Mouse (Mus musculus) limb, embryonic 15.5 days (tissue): ENCODE measurements at regions not wholly inside any gene's neighbourhood (a gene's known extent, or its start where the extent isn't known, plus 50 kb on each side); places are given as distances from the start of the nearest gene placed in this dataset.

ENCODE experiments used
- ATAC-seq: fragments of 200-750 bp; cut with Nextera tagmentation; 2 replicates; pipeline ENCODE4 v1.8.0; 2017; ENCODE audit warnings: low read depth, moderate TSS enrichment; ENCODE audit not compliant: insufficient number of reproducible peaks, low FRiP score, low TSS enrichment
- H3K27ac ChIP-seq: fragments of 300-500 bp; sonication (generic); 2 replicates; pipeline ENCODE4 v1.5.1; 2015; ENCODE audit warnings: moderate library complexity, mild to moderate bottlenecking, inconsistent platforms
- H3K27me3 ChIP-seq: fragments of 300-500 bp; sonication (generic); 2 replicates; pipeline ENCODE4 v1.6.1; 2015; ENCODE audit warnings: inconsistent platforms
- H3K36me3 ChIP-seq: fragments of 300-500 bp; sonication (generic); 2 replicates; pipeline ENCODE4 v1.6.1; 2015; ENCODE audit warnings: inconsistent platforms
- H3K4me1 ChIP-seq: fragments of 300-500 bp; sonication (generic); 2 replicates; pipeline ENCODE4 v1.6.1; 2015; ENCODE audit warnings: inconsistent platforms
- H3K4me2 ChIP-seq: fragments of 300-500 bp; sonication (generic); 2 replicates; pipeline ENCODE4 v1.6.1; 2015; ENCODE audit warnings: mild to moderate bottlenecking, inconsistent platforms
- H3K4me3 ChIP-seq: fragments of 300-500 bp; sonication (generic); 2 replicates; pipeline ENCODE4 v1.5.1; 2015; ENCODE audit warnings: mild to moderate bottlenecking, inconsistent platforms
- H3K9ac ChIP-seq: fragments of 300-500 bp; sonication (generic); 2 replicates; pipeline ENCODE4 v1.6.1; 2015; ENCODE audit warnings: inconsistent platforms
- H3K9me3 ChIP-seq: fragments of 300-500 bp; sonication (generic); 2 replicates; pipeline ENCODE4 v1.6.1; 2016; ENCODE audit warnings: inconsistent platforms
- WGBS: fragments of 180-500 bp; shearing (Covaris S2); methylation state at CpG from one replicate; pipeline ENCODE4 v1.1.7; 2015; 5-methylcytosine and 5-hydroxymethylcytosine counted together

- WGBS, result 27% methylated on average over 3 of the region's 3 CpGs
- no peaks in the 10 kb centered on the region for H3K27me3 ChIP-seq
- H3K27ac ChIP-seq, result no peak overlapping the region
- 0 out of 2 replicates have a peak, but pooled peaks cover 3% of the 10 kb centered on the region for H3K4me1 ChIP-seq
- no peaks in the 10 kb centered on the region for H3K9me3 ChIP-seq
- H3K9ac ChIP-seq, result no peak overlapping the region
- H3K4me2 ChIP-seq, result no peak overlapping the region
- no peaks in the 10 kb centered on the region for H3K36me3 ChIP-seq
- H3K4me3 ChIP-seq, result no peak overlapping the region
- no peak for ATAC-seq
Measured at GRCm38 (mm10) chr2:93115303-93115702, 69.3 kb upstream of the Prdm11 start.

- H3K9ac ChIP-seq, result no peak overlapping the region
- H3K4me1 ChIP-seq, result 0 out of 2 replicates have a peak, but pooled peaks cover 3% of the 10 kb centered on the region
- no peaks in the 10 kb centered on the region for H3K9me3 ChIP-seq
- H3K27ac ChIP-seq, result no peak overlapping the region
- no peak for ATAC-seq
- no peak overlapping the region for H3K4me3 ChIP-seq
- no peaks in the 10 kb centered on the region for H3K36me3 ChIP-seq
- H3K4me2 ChIP-seq, result no peak overlapping the region
- no peaks in the 10 kb centered on the region for H3K27me3 ChIP-seq
- 79% methylated on average over 7 of the region's 7 CpGs for WGBS
Measured at GRCm38 (mm10) chr2:93113929-93114328, 68.0 kb upstream of the Prdm11 start.

GRCm38 (mm10) chr2:93112320-93112719, 66.4 kb upstream of the Prdm11 start:
- Histone ChIP-seq H3K36me3 (no peaks in the 10 kb centered on the region), H3K27me3 (no peaks in the 10 kb centered on the region), H3K4me3 (no peak overlapping the region), H3K9me3 (no peaks in the 10 kb centered on the region), H3K9ac (no peak overlapping the region), H3K27ac (no peak overlapping the region), H3K4me2 (no peak overlapping the region), H3K4me1 (0 out of 2 replicates have a peak, but pooled peaks cover 3% of the 10 kb centered on the region)
- WGBS, result 36% methylated on average over 7 of the region's 7 CpGs
- ATAC-seq, result no peak

GRCm38 (mm10) chr2:93110898-93111297, 64.9 kb upstream of the Prdm11 start:
- Histone ChIP-seq H3K36me3 (no peaks in the 10 kb centered on the region), H3K27me3 (no peaks in the 10 kb centered on the region), H3K9me3 (no peaks in the 10 kb centered on the region), H3K4me2 (no peak overlapping the region), H3K9ac (no peak overlapping the region), H3K4me1 (0 out of 2 replicates have a peak, but pooled peaks cover 3% of the 10 kb centered on the region), H3K4me3 (no peak overlapping the region), H3K27ac (no peak overlapping the region)
- 77% methylated on average over 5 of the region's 5 CpGs for WGBS
- no peak for ATAC-seq

GRCm38 (mm10) chr2:93106581-93106980, 60.6 kb upstream of the Prdm11 start:
- H3K9me3 ChIP-seq, result no peaks in the 10 kb centered on the region
- no peak for ATAC-seq
- no peaks in the 10 kb centered on the region for H3K27me3 ChIP-seq
- H3K4me1 ChIP-seq, result no peaks in the 10 kb centered on the region
- no peak overlapping the region for H3K27ac ChIP-seq
- 46% methylated on average over 6 of the region's 6 CpGs for WGBS
- H3K36me3 ChIP-seq, result no peaks in the 10 kb centered on the region
- no peak overlapping the region for H3K9ac ChIP-seq
- no peak overlapping the region for H3K4me3 ChIP-seq
- no peak overlapping the region for H3K4me2 ChIP-seq

GRCm38 (mm10) chr2:93101991-93102390, 56.0 kb upstream of the Prdm11 start:
- WGBS, result 76% methylated on average over 8 of the region's 8 CpGs
- Histone ChIP-seq H3K9me3 (no peaks in the 10 kb centered on the region), H3K27me3 (no peaks in the 10 kb centered on the region), H3K4me3 (no peak overlapping the region), H3K27ac (no peak overlapping the region), H3K9ac (no peak overlapping the region), H3K4me2 (no peak overlapping the region), H3K36me3 (no peaks in the 10 kb centered on the region), H3K4me1 (no peaks in the 10 kb centered on the region)
- no peak for ATAC-seq

GRCm38 (mm10) chr2:93099780-93100179, 53.8 kb upstream of the Prdm11 start:
- H3K36me3 ChIP-seq, result no peaks in the 10 kb centered on the region
- ATAC-seq, result no peak
- no peaks in the 10 kb centered on the region for H3K4me1 ChIP-seq
- no peak overlapping the region for H3K27ac ChIP-seq
- 50% methylated on average over 3 of the region's 3 CpGs for WGBS
- no peaks in the 10 kb centered on the region for H3K27me3 ChIP-seq
- no peaks in the 10 kb centered on the region for H3K9me3 ChIP-seq
- H3K4me3 ChIP-seq, result no peak overlapping the region
- H3K4me2 ChIP-seq, result no peak overlapping the region
- H3K9ac ChIP-seq, result no peak overlapping the region

GRCm38 (mm10) chr2:93097016-93097415, 51.0 kb upstream of the Prdm11 start:
- no peak for ATAC-seq
- H3K27ac ChIP-seq, result no peak overlapping the region
- H3K9me3 ChIP-seq, result no peaks in the 10 kb centered on the region

GRCm38 (mm10) chr2:93096078-93096729, 50.2 kb upstream of the Prdm11 start:
- ATAC-seq, result no peak
- H3K4me3 ChIP-seq, result no peak overlapping the region
- no peak overlapping the region for H3K27ac ChIP-seq
- no peaks in the 10 kb centered on the region for H3K4me1 ChIP-seq
- 77% methylated on average over 6 of the region's 6 CpGs for WGBS
- H3K9ac ChIP-seq, result no peak overlapping the region
- no peaks in the 10 kb centered on the region for H3K36me3 ChIP-seq
- H3K4me2 ChIP-seq, result no peak overlapping the region
- H3K9me3 ChIP-seq, result no peaks in the 10 kb centered on the region
- no peaks in the 10 kb centered on the region for H3K27me3 ChIP-seq

More at GRCm38 (mm10) chr2:93097016-93097415, 51.0 kb upstream of the Prdm11 start:
- no peaks in the 10 kb centered on the region for H3K36me3 ChIP-seq
- WGBS, result 90% methylated on average over 2 of the region's 2 CpGs
- no peaks in the 10 kb centered on the region for H3K27me3 ChIP-seq
- no peaks in the 10 kb centered on the region for H3K4me1 ChIP-seq
- H3K9ac ChIP-seq, result no peak overlapping the region
- H3K4me2 ChIP-seq, result no peak overlapping the region
- no peak overlapping the region for H3K4me3 ChIP-seq
